Mouse (Mus musculus) lung, adult 2 months (tissue): ENCODE measurements at regions not wholly inside any gene's neighbourhood (a gene's known extent, or its start where the extent isn't known, plus 50 kb on each side); places are given as distances from the start of the nearest gene placed in this dataset.

Experiments
- DNase-seq: peaks from one replicate; pipeline ENCODE4 v3.0.0; 2022
- H3K4me1 ChIP-seq: fragments of 200-500 bp; 2 replicates; pipeline ENCODE4 v1.6.1; 2011; ENCODE audit warnings: low read length; ENCODE audit not compliant: control insufficient read depth, insufficient read depth
- H3K4me3 ChIP-seq: fragments of 200-500 bp; replicated peaks from 2 replicates; pipeline ENCODE3; 2011; ENCODE audit warnings: low read depth, mild to moderate bottlenecking, control low read depth, low read length; ENCODE audit errors: extremely low read depth
- CTCF ChIP-seq: fragments of 200-500 bp; IDR thresholded peaks from 2 replicates; pipeline ENCODE4 v1.5.1; 2011; ENCODE audit warnings: mild to moderate bottlenecking, low read length, control low read depth; ENCODE audit not compliant: insufficient read depth
- POLR2A ChIP-seq: fragments of 200-500 bp; IDR thresholded peaks from 2 replicates; pipeline ENCODE4 v1.6.1; 2011; ENCODE audit warnings: low read depth, mild to moderate bottlenecking, control low read depth, low read length, borderline replicate concordance; ENCODE audit errors: extremely low read depth
- WGBS: fragments of 180-500 bp; shearing (Covaris S2); methylation state at CpG from one replicate; pipeline ENCODE4 v1.1.7; 2018; 5-methylcytosine and 5-hydroxymethylcytosine counted together

- TF ChIP-seq CTCF (no peak), POLR2A (no peak)
- DNase-seq: no peak
- Histone ChIP-seq H3K4me1 (no peaks in the 10 kb centered on the region), H3K4me3 (no peak overlapping the region)
- 74% methylated on average over 8 of the region's 8 CpGs for WGBS
Measured at GRCm38 (mm10) chr4:125908901-125909300, 115.4 kb upstream of the Csf3r start.

GRCm38 (mm10) chr4:125911541-125912270 lies 112.6 kb upstream of the Csf3r start:
- no peak for TF ChIP-seq POLR2A
- TF ChIP-seq CTCF: no peak
- H3K4me3 ChIP-seq: no peak overlapping the region
- DNase-seq: no peak
- 13% methylated on average over 24 of the region's 24 CpGs for WGBS
- H3K4me1 ChIP-seq: no peaks in the 10 kb centered on the region

GRCm38 (mm10) chr4:125912444-125913049 lies 111.8 kb upstream of the Csf3r start:
- H3K4me3 ChIP-seq: no peak overlapping the region
- DNase-seq: peak; percentile 5
- TF ChIP-seq POLR2A: no peak
- peak; percentile 28; the same call in 1 of the 2 replicates for TF ChIP-seq CTCF
- H3K4me1 ChIP-seq: no peaks in the 10 kb centered on the region
- 23% methylated on average over 8 of the region's 8 CpGs for WGBS

- WGBS: 25% methylated on average over 8 of the region's 8 CpGs
- TF ChIP-seq CTCF (no peak), POLR2A (no peak)
- DNase-seq: no peak
- no peak overlapping the region for H3K4me3 ChIP-seq
- no peaks in the 10 kb centered on the region for H3K4me1 ChIP-seq
Measured at GRCm38 (mm10) chr4:125915166-125915565, 109.2 kb upstream of the Csf3r start.

- WGBS: 49% methylated on average over 6 of the region's 6 CpGs
Measured at GRCm38 (mm10) chr4:125917210-125917609, 107.1 kb upstream of the Csf3r start.

GRCm38 (mm10) chr4:125921550-125922316 lies 102.6 kb upstream of the Csf3r start:
- no peak overlapping the region for H3K4me3 ChIP-seq
- 17% methylated on average over 19 of the region's 19 CpGs for WGBS
- TF ChIP-seq CTCF (no peak), POLR2A (no peak)
- no peaks in the 10 kb centered on the region for H3K4me1 ChIP-seq
- DNase-seq: no peak

More at GRCm38 (mm10) chr4:125917210-125917609, 107.1 kb upstream of the Csf3r start:
- TF ChIP-seq POLR2A: no peak
- no peak for TF ChIP-seq CTCF
- no peak for DNase-seq
- Histone ChIP-seq H3K4me3 (no peak overlapping the region), H3K4me1 (no peaks in the 10 kb centered on the region)

- Histone ChIP-seq H3K4me1 (no peaks in the 10 kb centered on the region), H3K4me3 (no peak overlapping the region)
- TF ChIP-seq POLR2A (no peak), CTCF (no peak)
- DNase-seq: no peak
- WGBS: 19% methylated on average over 11 of the region's 11 CpGs
Measured at GRCm38 (mm10) chr4:125922317-125922878, 102.0 kb upstream of the Csf3r start.

- Histone ChIP-seq H3K4me1 (no peaks in the 10 kb centered on the region), H3K4me3 (no peak overlapping the region)
- WGBS: 38% methylated on average over 7 of the region's 7 CpGs
- TF ChIP-seq CTCF (no peak), POLR2A (no peak)
- no peak for DNase-seq
Measured at GRCm38 (mm10) chr4:125923225-125923624, 101.1 kb upstream of the Csf3r start.

GRCm38 (mm10) chr4:125928196-125928595 lies 96.2 kb upstream of the Csf3r start:
- 49% methylated on average over 4 of the region's 4 CpGs for WGBS
- Histone ChIP-seq H3K4me3 (no peak overlapping the region), H3K4me1 (no peaks in the 10 kb centered on the region)
- no peak for DNase-seq
- TF ChIP-seq CTCF (no peak), POLR2A (no peak)
